24 mouse cellular contexts compared by ENCODE assay signal in genomic region chr3:65541552-65541935, GRCm38 (mm10). TPM values are rescaled to one million over a fixed set of nuclear protein-coding genes. Genes with fewer than 3 reads are reported as not detected.
DNase-seq lines count a peak whose midpoint lies in the region; ATAC-seq and TF ChIP-seq lines count a peak whose summit lies in the region.
"Had no signal": no experiment of that assay in that cellular context is flagged by ENCODE, and none has a peak within 500 bp of the region (broad histone marks: within the 10 kb centered on the region; RNA-seq: fewer than 3 reads in every experiment).

No protein-coding gene starts in this region.

- H3K4me2 ChIP-seq in intestine, postnatal 0 days (replicated peaks; ENCODE audit: low read depth), result peak overlapping the region; percentile 18
- H3K4me2 ChIP-seq in liver, embryonic 16.5 days (ENCODE audit: low read depth, low read length), result no peak overlapping the region
- H3K4me2 ChIP-seq: embryonic facial prominence, embryonic 12.5 days; hindbrain, embryonic 14.5 days had no signal

- no peak for TF ChIP-seq POLR2A in liver, adult 2 months (IDR thresholded peaks at IDR 0.05; ENCODE audit: extremely low read depth, insufficient read depth, low read length)

- H3K79me2 ChIP-seq in liver, adult 2 months (ENCODE audit: control insufficient read depth, insufficient read depth, low read length), result peaks cover 5% of the 10 kb centered on the region; the same call in 1 of the 2 replicates

- H3K4me3 ChIP-seq in liver, adult 2 months (ENCODE audit: insufficient read depth, low read depth, low read length), result no peak overlapping the region
- no peak overlapping the region for H3K4me3 ChIP-seq in intestine, postnatal 0 days (ENCODE audit: low read depth, low read length)
- no peak overlapping the region for H3K4me3 ChIP-seq in liver, embryonic 16.5 days (ENCODE audit: low read depth, low read length)
- H3K4me3 ChIP-seq: embryonic facial prominence, embryonic 12.5 days; heart, embryonic 10.5 days; layer of hippocampus, adult 2 months; megakaryocyte, embryonic 14.5 days; myocyte had no signal

- peak; percentile 94 for ATAC-seq in intestine, postnatal 0 days
- ATAC-seq in liver, embryonic 16.5 days (ENCODE audit: low read depth), result peak; percentile 85
- ATAC-seq: inflammation-experienced regulatory T-cells, adult 6 months; midbrain, embryonic 16.5 days had no signal

- no peaks in the 10 kb centered on the region for H3K9me3 ChIP-seq in intestine, postnatal 0 days (ENCODE audit: control insufficient read depth)
- no peaks in the 10 kb centered on the region for H3K9me3 ChIP-seq in liver, embryonic 16.5 days (replicated peaks; ENCODE audit: control insufficient read depth, low read length)
- H3K9me3 ChIP-seq: embryonic facial prominence, embryonic 12.5 days; heart, embryonic 10.5 days; megakaryocyte, embryonic 14.5 days had no signal

- H3K36me3 ChIP-seq in liver, adult 2 months (ENCODE audit: control insufficient read depth, insufficient read depth, low read length), result no peaks in the 10 kb centered on the region
- no peaks in the 10 kb centered on the region for H3K36me3 ChIP-seq in intestine, postnatal 0 days (ENCODE audit: control insufficient read depth, insufficient read depth)
- H3K36me3 ChIP-seq in liver, embryonic 16.5 days (ENCODE audit: control insufficient read depth, insufficient read depth), result no peaks in the 10 kb centered on the region
- H3K36me3 ChIP-seq: embryonic facial prominence, embryonic 12.5 days had no signal

- no peak overlapping the region for H3K9ac ChIP-seq in liver, adult 2 months (ENCODE audit: low read depth, low read length)
- no peak overlapping the region for H3K9ac ChIP-seq in intestine, postnatal 0 days (ENCODE audit: low read depth, low read length)
- H3K9ac ChIP-seq in liver, embryonic 16.5 days (ENCODE audit: low read depth, low read length), result no peak overlapping the region
- H3K9ac ChIP-seq: embryonic facial prominence, embryonic 12.5 days; hindbrain, embryonic 14.5 days had no signal

- H3K27me3 ChIP-seq in liver, adult 2 months (ENCODE audit: control insufficient read depth, insufficient read depth, low read length), result no peaks in the 10 kb centered on the region
- no peaks in the 10 kb centered on the region for H3K27me3 ChIP-seq in intestine, postnatal 0 days (replicated peaks; ENCODE audit: control insufficient read depth, insufficient read depth, low read length)
- H3K27me3 ChIP-seq in liver, embryonic 16.5 days (ENCODE audit: control insufficient read depth, insufficient read depth, low read depth, low read length), result no peaks in the 10 kb centered on the region
- H3K27me3 ChIP-seq: embryonic facial prominence, embryonic 12.5 days; megakaryocyte, embryonic 14.5 days had no signal

- no peak overlapping the region for H3K27ac ChIP-seq in liver, adult 2 months (replicated peaks; ENCODE audit: insufficient read depth, low read depth, low read length)
- H3K27ac ChIP-seq in intestine, postnatal 0 days (ENCODE audit: low read depth, low read length), result peak overlapping the region; percentile 50; the same call in 1 of the 2 replicates
- no peak overlapping the region for H3K27ac ChIP-seq in liver, embryonic 16.5 days (ENCODE audit: low read length)
- H3K27ac ChIP-seq: embryonic facial prominence, embryonic 12.5 days; heart, embryonic 10.5 days; hindbrain, embryonic 14.5 days; layer of hippocampus, adult 2 months had no signal

- H3K4me1 ChIP-seq in liver, adult 2 months (ENCODE audit: control insufficient read depth, insufficient read depth, low read length), result peaks cover 14% of the 10 kb centered on the region
- H3K4me1 ChIP-seq in intestine, postnatal 0 days (replicated peaks; ENCODE audit: control insufficient read depth, insufficient read depth, low read length), result 0 out of 2 replicates have a peak, but pooled peaks cover 3% of the 10 kb centered on the region
- peaks cover 2% of the 10 kb centered on the region; the same call in 1 of the 2 replicates for H3K4me1 ChIP-seq in liver, embryonic 16.5 days (ENCODE audit: control insufficient read depth, low read depth, low read length)

- no peak for TF ChIP-seq CTCF in liver, adult 2 months (IDR thresholded peaks at IDR 0.05; ENCODE audit: low read depth, low read length)
- TF ChIP-seq CTCF in intestine, postnatal 0 days (IDR thresholded peaks at IDR 0.05; ENCODE audit: low read depth), result no peak

- peak; percentile 81 for DNase-seq in liver, adult 2 months (ENCODE audit: extremely low read depth, low read depth, low spot score)
- DNase-seq in liver, result no peak
- no peak for DNase-seq in heart, adult 11 months
- no peak for DNase-seq in adrenal gland, postnatal 36 days
- no peak for DNase-seq in spleen, adult 18-20 months
- DNase-seq: cerebellum, adult 11-12 months; cerebellum, postnatal 25 days; gastrocnemius, postnatal 36 days; heart, postnatal 4 days; kidney, postnatal 14 days; layer of hippocampus, postnatal 36 days; lung, adult 2 months; lung, postnatal 14 days; thymus, postnatal 14 days had no signal

- WGBS in liver, adult 2 months, result 7% methylated on average over 4 of the region's 4 CpGs
- WGBS in intestine, postnatal 0 days, result 19% methylated on average over 4 of the region's 4 CpGs
- WGBS in liver, embryonic 16.5 days (ENCODE audit: insufficient replicate concordance), result 24% methylated on average over 4 of the region's 4 CpGs

RNA-seq across cellular contexts. Expression of gene Tiparp, which starts 13.3 kb away (rescaled TPM):
- 6.0 and 6.5 TPM in 2 replicates for total RNA-seq in liver, adult 2 months (2014; rRNA removed)
- 0.91 and 1.1 TPM in 2 replicates for polyA plus RNA-seq in liver, adult 2 months (2012; rRNA removed)
- 26.0 and 26.6 TPM in 2 replicates for polyA plus RNA-seq in intestine, postnatal 0 days (2015; fragmentation: Nextera tagmentation; extraction: Ambion mirVana)
- 6.5 TPM in 2 replicates for polyA plus RNA-seq in liver, embryonic 16.5 days (2015; fragmentation: Nextera tagmentation; extraction: Ambion mirVana)
- 10 to 100 TPM; 13.7 to 23.8 TPM for total RNA-seq in adrenal gland, postnatal 36 days (2021)
